Mouse (Mus musculus) cerebellum, adult 11 months (tissue): ENCODE measurements at regions not wholly inside any gene's neighbourhood (a gene's known extent, or its start where the extent isn't known, plus 50 kb on each side); places are given as distances from the start of the nearest gene placed in this dataset.
"Not testable (repeated sequence)": the region's sequence is repeated elsewhere in the genome, so short reads cannot be mapped to it uniquely, and the experiment has no call there.

Source experiments
- DNase-seq: peaks from one replicate; pipeline ENCODE4 v3.0.0; 2022

DNA sequence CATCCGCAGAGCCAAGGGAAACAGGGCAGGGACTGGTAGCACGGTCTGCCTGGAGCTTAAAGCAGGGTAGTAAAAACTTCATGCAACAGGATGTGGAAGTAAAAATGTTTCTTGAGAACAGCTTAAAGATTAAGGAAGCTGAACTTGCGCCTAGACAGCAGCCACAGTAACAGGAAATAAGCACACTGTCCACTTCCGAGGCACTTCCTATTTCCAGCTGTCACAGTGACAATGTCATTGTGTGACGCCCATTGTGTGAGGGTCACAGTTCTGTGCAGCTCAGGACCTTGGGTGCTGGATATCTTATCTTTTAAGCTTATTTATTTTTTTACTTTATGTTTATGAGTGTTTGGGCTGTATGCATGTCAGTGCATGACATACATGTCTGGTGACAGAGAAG, 147.7 kb upstream of the Ubl3 start:
- no peak for DNase-seq

GRCm38 (mm10) chr5:148697631-148698368, 145.2 kb upstream of the Ubl3 start:
- DNase-seq: no peak

- no peak for DNase-seq
These were observed 141.8 kb upstream of the Ubl3 start for GRCm38 (mm10) chr5:148694352-148694751.

- no peak for DNase-seq
These were observed 138.9 kb upstream of the Ubl3 start for GRCm38 (mm10) chr5:148691486-148691885.

- no peak for DNase-seq
These were observed 138.2 kb upstream of the Ubl3 start for GRCm38 (mm10) chr5:148690823-148691197.

DNA sequence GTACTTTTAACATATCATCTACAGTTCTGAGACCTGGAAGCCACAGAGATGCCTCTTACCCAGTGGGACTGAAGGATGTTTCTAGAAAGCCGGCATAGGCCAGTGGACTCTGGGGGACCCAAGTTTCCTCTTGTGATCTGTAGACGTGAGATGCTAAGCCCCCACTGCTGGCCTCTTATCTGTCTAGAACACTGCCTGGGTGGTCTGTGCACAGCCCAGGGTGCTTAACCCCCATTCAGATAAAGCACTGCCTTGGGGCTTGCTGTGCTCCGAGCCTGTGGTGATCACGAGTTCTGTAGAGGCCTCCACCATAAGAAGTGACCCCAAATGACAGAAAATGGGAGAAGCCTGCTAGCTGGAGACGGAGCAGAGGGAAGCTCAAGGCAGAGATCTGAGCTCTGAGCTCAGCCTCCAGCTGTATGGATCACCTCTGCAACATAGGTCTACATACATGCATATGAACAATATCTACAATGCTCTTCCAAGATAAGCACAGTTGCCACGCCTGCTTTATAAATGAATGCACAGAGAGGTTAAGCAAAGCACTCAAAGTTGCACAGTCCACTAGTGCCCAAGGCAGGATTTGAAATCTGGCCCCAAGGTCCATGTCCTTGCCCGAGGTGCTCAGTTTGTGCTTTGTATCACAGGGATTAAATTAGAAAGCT, 137.7 kb upstream of the Ubl3 start:
- no peak for DNase-seq

DNA sequence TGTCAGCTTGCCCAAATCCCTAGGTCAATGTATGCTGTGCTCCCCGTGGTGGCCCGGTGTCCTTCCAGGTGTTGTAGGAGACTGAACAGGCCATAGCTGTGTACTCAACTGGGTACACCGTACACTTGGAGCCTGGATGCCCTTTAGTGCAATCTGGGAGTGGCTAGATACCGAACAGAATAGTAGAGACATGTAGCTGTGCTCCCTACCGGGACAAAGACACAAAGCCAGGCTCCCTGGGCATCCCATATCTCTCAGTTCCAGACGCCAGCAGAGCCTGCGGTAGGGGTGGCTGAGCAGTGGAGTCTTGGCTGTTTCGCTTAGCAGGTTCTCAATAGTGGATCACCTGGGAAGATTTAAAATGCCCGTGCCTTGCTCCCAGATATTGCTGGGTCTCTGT, 136.7 kb upstream of the Ubl3 start:
- no peak for DNase-seq

DNA sequence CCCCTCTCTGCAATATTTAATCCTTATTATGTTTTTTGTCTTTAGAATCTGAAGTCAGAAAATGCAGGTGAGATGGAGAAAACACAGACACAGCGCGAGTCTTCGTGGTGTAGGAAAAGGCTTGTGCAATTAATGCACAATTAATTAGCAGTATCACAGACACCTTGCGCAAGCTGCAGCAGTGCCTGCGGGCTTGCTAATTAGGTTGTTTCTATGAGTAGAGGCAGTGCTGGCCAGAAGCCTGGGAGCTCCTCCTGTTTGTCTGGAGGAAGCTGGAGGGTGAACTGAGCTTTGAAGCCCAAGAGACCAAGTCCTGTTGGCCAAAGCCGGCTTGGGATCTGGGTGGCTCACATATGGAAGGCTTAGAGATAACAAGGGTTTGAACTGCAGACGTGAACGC, 135.9 kb upstream of the Ubl3 start:
- DNase-seq: no peak

- DNase-seq: no peak
These were observed 135.2 kb upstream of the Ubl3 start for GRCm38 (mm10) chr5:148687827-148688226.

DNA sequence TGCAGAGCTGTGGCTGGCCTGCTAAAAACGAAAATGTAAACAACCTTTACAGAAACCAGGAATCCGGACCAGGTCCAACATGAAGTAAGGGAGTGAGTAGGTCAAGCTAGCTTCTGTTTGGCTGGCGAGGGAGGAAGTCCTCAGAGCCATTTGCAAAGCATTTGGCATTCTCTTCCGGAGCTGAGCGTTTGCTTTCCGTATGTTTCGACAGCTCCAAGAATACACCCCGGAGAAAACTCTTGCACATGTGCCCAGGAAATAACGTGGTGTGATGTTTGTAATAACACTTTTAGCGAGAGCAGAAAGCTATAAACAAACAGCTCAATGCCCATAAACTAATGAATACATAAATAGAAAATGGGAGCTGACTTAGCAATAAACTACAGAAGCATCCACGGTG, 131.6 kb upstream of the Ubl3 start:
- no peak for DNase-seq

- DNase-seq: no peak
These were observed 130.0 kb upstream of the Ubl3 start for GRCm38 (mm10) chr5:148682553-148682952.

GRCm38 (mm10) chr5:148680341-148680740, 127.8 kb upstream of the Ubl3 start:
- no peak for DNase-seq

GRCm38 (mm10) chr5:148679586-148679985, 127.0 kb upstream of the Ubl3 start:
- no peak for DNase-seq

GRCm38 (mm10) chr5:148678285-148678937, 125.8 kb upstream of the Ubl3 start:
- not testable (repeated sequence) for DNase-seq

DNA sequence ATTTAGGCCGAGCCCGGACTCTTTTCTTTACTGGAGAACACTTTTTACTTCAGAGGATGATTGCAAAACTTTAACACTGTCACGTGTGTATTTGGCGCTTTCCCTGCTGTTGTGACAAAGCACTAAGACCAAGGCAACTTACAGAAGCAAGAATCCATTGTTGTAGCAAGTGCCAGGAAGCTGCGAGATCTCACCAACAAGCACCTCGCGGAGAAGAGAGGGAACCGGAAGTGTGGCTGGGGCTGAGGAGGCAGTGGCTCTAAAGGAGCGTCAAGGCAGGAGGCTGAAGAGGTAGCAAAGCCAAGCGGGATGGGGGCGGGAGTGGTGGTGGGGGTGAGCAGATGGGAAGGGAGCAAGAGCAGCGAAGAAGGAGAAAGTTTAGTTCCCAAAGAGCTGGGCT, 121.7 kb upstream of the Ubl3 start:
- no peak for DNase-seq

DNA sequence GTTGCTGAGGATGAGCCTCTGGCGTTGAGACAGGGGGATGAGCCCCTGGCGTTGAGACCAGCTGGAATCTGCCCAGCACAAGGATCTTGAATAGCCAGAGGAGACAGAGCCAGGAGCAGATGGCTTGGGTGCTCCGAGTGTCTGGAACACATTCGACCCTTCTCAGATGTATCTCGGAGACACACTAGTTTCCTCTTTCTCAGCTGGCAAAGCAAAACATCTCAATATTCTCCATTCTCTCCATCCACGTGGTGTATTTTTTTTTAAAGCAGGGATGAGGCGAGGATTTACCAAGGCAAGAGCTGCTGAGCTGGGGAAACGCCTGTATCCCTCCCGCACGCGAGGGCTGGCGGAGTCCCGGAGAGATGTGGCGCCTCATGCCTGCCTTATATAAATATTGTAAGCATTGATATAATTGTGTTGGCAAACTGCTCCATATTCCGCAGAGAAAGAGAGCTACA, 109.7 kb upstream of the Ubl3 start:
- peak; percentile 2 for DNase-seq

- DNase-seq: no peak
These were observed 108.5 kb upstream of the Ubl3 start for GRCm38 (mm10) chr5:148661120-148661519.

DNA sequence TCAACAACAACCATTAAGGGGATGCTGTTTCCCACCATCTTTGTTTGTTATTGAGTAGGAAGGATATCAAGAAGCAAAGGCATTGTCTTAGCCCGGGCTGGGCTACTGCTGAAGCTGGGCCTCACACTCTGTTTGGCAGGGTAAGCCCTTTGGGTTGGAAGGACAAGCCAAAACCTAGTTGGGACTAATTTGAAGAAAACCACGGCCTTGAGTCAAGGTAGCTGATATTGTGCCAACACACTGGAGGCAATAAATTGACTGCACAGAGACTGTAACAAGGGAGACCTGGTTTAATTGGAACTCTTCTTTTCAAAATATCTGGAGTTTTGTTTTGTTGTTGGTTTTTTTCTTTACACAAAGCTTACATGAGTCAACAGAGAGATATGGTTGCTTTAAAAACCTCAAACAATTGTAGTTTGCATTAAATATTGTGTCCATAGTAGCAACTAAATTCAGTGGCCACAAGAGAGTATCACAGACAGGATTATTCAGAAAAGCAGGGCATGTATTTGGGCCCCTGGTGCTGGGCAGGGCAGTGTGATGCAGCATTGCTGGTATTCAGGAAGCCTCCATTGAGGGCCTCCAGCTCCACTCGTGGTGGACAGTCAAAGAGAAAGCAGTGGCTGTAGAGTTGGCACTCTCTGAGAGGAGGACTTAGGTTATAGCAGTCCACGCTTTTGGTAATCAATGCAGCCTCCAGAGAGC, 105.5 kb upstream of the Ubl3 start:
- no peak for DNase-seq

- no peak for DNase-seq
These were observed 100.1 kb upstream of the Ubl3 start for GRCm38 (mm10) chr5:148652525-148653243.

DNA sequence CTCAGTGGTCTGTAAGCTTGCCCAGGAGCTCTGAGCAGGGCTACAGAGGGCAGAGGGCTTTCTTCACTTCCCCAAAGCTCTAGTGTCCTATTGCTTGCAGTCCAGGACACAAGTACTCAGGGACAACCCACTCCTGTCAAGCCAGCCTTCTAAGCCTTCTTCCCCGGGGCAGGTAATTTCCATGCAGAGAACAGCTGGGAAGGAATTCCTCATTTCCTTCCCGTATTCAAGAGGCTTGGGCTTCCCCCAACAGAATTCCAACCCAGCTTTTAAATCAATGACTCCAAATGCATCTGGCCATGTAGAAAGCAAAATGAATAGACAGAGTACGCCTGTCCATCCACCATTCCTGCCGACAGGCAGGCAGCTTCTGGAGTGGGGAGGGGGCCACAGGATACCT, 99.1 kb upstream of the Ubl3 start:
- no peak for DNase-seq

DNA sequence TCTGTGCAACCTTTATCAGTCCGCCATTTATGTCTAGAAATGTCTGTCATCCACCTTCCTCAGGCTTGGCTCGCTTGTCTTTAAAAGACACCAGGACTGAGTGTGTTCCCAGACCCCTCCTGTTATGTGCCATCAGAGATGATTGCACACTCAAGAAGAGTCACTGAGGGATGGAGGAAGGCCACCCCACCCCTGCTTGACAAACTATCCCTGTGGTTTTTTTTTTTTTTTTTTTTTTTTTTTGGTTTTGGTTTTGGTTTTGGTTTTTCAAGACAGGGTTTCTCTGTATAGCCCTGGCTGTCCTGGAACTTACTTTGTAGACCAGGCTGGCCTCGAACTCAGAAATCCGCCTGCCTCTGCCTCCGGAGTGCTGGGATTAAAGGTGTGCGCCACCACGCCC, 97.0 kb upstream of the Ubl3 start:
- DNase-seq: not testable (repeated sequence)

DNA sequence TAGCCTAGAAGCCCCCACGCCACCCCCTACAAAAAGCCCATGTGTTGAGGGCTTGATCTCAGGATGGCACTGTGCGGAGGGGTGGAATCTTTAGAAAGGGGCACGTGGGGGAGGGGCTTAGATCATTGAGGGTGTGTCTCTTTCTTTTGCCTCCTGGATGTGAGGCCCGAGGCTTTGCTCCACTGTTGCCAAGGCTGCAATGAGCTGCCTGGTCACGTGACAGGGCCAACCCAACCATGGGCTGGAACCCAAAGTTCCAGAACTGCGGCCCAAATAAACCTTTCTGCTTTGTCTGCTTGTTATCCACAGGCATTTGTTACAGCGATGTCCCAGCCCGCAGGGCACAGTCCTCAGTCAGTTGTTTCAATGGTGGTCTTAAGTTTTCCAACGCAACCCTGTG, 96.5 kb upstream of the Ubl3 start:
- DNase-seq: no peak

GRCm38 (mm10) chr5:148647644-148648043, 95.1 kb upstream of the Ubl3 start:
- no peak for DNase-seq
